Mouse (Mus musculus) G1E (cell line): ENCODE results near the gene Polr2g.

Source experiments
- CTCF ChIP-seq: IDR thresholded peaks from 2 replicates; pipeline ENCODE4 v1.5.1; 2012; ENCODE audit warnings: low read depth, low read length, inconsistent platforms, mixed read lengths
- GATA1 ChIP-seq: IDR thresholded peaks from 2 replicates; pipeline ENCODE4 v1.6.1; 2012; ENCODE audit warnings: borderline replicate concordance, low read length, inconsistent platforms, mixed read lengths
- POLR2AphosphoS5 ChIP-seq: IDR thresholded peaks from 2 replicates; pipeline ENCODE4 v1.6.1; 2012; ENCODE audit warnings: low read depth, low read length, inconsistent platforms; ENCODE audit not compliant: insufficient replicate concordance

DNA sequence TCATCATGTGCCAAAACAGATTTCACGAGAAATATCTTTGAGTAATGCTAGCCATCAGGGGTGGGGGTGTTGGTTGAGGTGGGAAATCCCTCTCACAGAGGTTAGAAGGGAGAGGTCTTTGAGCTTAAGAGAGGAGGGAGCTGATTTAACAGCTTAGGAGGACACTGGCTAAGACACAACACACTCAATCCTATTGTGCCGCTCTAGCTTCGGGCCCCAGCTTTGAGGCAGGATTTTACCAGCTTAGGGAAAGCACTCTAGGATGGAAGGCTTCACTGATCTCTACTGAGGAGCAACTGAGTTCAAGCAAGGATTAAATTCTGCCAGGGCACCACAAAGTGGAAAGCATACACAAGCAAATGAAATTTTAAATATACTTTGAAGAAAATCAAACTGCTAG lies 18.6 kb upstream of the Polr2g start:
- no peak for TF ChIP-seq CTCF
- TF ChIP-seq GATA1, result no peak
- TF ChIP-seq POLR2AphosphoS5, result no peak
